Mouse (Mus musculus) macrophage (primary cell): ENCODE measurements around the gene F8. TPM values are rescaled to one million over a fixed set of nuclear protein-coding genes. Genes with fewer than 3 reads are reported as not detected.
A peak's percentile ranks its signal among the peaks of the same experiment; 100 is the strongest.
"Not testable (repeated sequence)": the region's sequence is repeated elsewhere in the genome, so short reads cannot be mapped to it uniquely, and the experiment has no call there.

Experiments
- H3K27ac ChIP-seq: fragments of 350-480 bp; formaldehyde crosslinking; 2 replicates; pipeline ENCODE4 v1.9.0; 2021
- H3K36me3 ChIP-seq: fragments of 350-480 bp; formaldehyde crosslinking; 2 replicates; pipeline ENCODE4 v1.9.0; 2021; ENCODE audit errors: inconsistent target
- H3K4me3 ChIP-seq: fragments of 350-480 bp; formaldehyde crosslinking; 2 replicates; pipeline ENCODE4 v1.9.0; 2021; ENCODE audit errors: inconsistent target
- H3K79me2 ChIP-seq: fragments of 350-480 bp; formaldehyde crosslinking; 2 replicates; pipeline ENCODE4 v1.9.0; 2021; ENCODE audit errors: inconsistent target
- WGBS: methylation state at CpG from one replicate; pipeline ENCODE4 v1.1.7; 2026; ENCODE audit warnings: inconsistent platforms; ENCODE audit not compliant: missing documents; 5-methylcytosine and 5-hydroxymethylcytosine counted together
- polyA plus RNA-seq: library from polyadenylated mRNA; stranded (reverse); fragments of 250-400 nt; gene quantifications from 3 replicates; pipeline ENCODE4 v1.2.4, GENCODE M21; 2018; ENCODE audit warnings: inconsistent platforms

F8 gene
- polyA plus RNA-seq, 1 experiment from 2014 or later = 0.36 TPM

DNA sequence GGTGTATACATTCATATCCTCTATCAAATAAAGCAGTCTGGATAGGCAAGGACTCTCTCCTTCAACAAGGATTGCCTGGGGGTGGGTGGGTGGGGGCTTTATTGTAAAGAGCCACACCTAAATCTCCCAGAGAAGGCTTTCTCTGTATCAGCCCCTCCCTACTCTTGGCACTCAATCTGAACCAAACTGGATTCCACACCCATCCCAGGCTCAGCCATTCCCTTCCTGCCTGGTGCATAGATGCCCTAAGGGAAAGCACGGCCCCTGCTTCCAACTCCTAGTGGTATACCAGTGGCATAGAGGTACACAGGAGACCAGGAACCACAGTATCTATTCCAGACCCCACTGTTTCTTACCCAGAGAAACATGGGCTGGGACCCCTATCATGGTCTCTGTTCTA, 151.0 kb downstream of the F8 start:
- H3K27ac ChIP-seq = no peak overlapping the region
- 100% methylated on average over 1 of the region's 1 CpGs for WGBS
- no peaks in the 10 kb centered on the region for H3K79me2 ChIP-seq

GRCm38 (mm10) chrX:75163670-75164069, 218.7 kb downstream of the F8 start, which contains the start of gene Smim9:
Gene Smim9, minus strand, starts transcription at chrX:75163770.
- H3K36me3 ChIP-seq = no peaks in the 10 kb centered on the region
- 83% methylated on average over 1 of the region's 1 CpGs for WGBS

More for the DNA sequence above, 151.0 kb downstream of the F8 start:
- H3K4me3 ChIP-seq = no peak overlapping the region
- H3K36me3 ChIP-seq = no peaks in the 10 kb centered on the region

DNA sequence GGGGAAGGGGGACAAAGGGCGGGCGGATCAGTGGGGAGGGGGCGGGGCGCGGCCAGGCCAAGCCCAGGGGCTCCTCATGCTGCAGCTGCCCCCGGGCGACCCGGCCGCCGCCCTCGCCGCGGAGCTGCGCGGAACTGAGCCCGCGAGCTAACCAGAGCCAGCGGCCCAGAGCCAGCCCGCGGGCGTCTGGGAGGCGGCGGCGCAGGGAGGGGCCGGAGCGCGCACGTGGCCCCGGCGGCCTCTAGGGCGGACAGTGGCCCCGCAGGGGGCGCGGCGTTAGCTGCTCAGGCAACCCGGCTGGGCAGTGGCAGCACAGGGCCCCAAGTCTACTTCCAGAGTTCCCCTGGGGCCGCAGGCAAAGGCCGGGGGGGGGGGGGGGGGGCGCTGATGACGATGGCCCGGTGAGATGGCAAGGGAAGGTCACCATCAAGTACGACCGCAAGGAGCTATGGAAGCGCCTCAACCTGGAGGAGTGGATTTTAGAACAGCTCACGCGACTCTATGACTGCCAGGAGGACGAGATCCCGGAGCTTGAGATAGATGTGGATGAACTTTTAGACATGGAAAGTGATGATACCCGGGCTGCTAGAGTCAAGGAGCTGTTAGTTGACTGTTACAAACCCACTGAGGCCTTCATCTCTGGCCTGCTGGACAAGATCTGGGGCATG, 226.7 kb downstream of the F8 start:
- Histone ChIP-seq H3K79me2 (no peaks in the 10 kb centered on the region), H3K27ac (no peak overlapping the region), H3K4me3 (no peak overlapping the region), H3K36me3 (no peaks in the 10 kb centered on the region)
- WGBS = 24% methylated on average over 14 of the region's 49 CpGs

More at GRCm38 (mm10) chrX:75163670-75164069, 218.7 kb downstream of the F8 start, which contains the start of gene Smim9:
- Histone ChIP-seq H3K79me2 (no peaks in the 10 kb centered on the region), H3K27ac (no peak within 1 kb of the TSS), H3K4me3 (no peak within 1 kb of the TSS)

DNA sequence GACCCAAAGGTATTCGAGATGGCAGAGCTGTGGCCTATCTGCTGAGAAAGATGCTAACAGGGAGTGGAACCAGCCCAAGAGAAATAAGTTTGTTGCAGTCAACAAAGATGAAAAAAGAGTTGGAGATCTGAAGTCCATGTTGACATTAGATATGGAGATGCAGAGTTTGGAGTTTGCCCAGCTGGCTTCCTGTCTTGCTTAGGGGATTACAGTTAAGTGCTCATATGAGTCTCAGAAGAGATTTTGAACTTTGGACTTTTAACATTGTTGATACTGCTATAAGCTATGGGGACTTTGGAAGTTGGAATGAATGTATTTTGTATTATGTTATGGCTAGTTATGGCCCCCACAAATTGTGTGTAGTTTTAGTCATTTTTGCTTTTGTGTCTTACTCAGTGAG, 230.2 kb downstream of the F8 start:
- Histone ChIP-seq H3K27ac (no peak overlapping the region), H3K79me2 (no peaks in the 10 kb centered on the region), H3K36me3 (no peaks in the 10 kb centered on the region), H3K4me3 (no peak overlapping the region)
- WGBS = 78% methylated on average over 1 of the region's 1 CpGs

GRCm38 (mm10) chrX:75150304-75150703, 232.1 kb downstream of the F8 start:
- Histone ChIP-seq H3K27ac (no peak overlapping the region), H3K4me3 (no peak overlapping the region), H3K36me3 (no peaks in the 10 kb centered on the region)

GRCm38 (mm10) chrX:75148414-75148813, 234.0 kb downstream of the F8 start:
- H3K27ac ChIP-seq = no peak overlapping the region
- 95% methylated on average over 4 of the region's 4 CpGs for WGBS
- no peak overlapping the region for H3K4me3 ChIP-seq
- H3K79me2 ChIP-seq = no peaks in the 10 kb centered on the region
- no peaks in the 10 kb centered on the region for H3K36me3 ChIP-seq

More at GRCm38 (mm10) chrX:75150304-75150703, 232.1 kb downstream of the F8 start:
- H3K79me2 ChIP-seq = no peaks in the 10 kb centered on the region
- WGBS = 89% methylated on average over 2 of the region's 2 CpGs

- WGBS = 20% methylated on average over 17 of the region's 42 CpGs
- not testable (repeated sequence) for H3K4me3 ChIP-seq
These were observed 239.3 kb downstream of the F8 start for GRCm38 (mm10) chrX:75143124-75143555.

DNA sequence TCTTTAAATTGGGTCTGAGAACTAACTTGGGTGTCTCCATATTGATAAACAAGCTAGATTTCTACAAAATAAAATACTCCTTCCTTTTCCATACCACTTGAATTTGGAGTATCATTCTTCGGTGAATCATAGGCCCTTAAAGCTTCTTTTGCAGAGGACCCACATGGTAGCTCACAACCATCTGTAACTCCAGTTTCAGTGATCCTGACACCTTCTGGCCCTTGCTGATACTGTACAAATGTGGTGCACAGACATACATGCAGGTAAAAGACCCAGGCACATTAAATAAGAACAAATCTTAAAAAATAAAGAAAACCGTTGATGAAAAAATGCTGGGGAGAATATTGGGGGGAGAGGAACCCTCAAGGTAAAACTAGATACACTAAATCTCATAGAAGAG, 244.2 kb downstream of the F8 start:
- 94% methylated on average over 2 of the region's 2 CpGs for WGBS

More at GRCm38 (mm10) chrX:75143124-75143555, 239.3 kb downstream of the F8 start:
- H3K36me3 ChIP-seq, H3K79me2 ChIP-seq, H3K27ac ChIP-seq: not testable (repeated sequence)

DNA sequence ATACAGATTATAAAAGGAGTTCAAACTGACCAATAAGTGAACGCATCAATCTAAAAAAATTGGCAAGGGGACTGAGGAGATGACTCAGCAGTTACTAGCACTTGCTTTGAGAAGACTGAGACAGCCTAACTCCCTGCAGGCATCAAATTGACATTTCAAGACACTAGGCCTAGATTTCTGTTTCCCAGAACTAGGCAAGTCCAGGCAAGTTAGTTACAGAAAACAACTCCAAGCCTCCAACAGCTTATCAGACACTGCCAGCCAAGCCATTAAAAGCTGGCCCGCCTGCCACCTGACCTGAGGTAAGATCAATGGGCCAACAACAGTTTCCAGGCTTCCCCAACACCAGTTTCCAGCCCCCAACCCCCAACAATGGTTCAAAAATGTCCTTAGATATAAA, 244.7 kb downstream of the F8 start:
- H3K79me2 ChIP-seq = no peaks in the 10 kb centered on the region
- WGBS = 80% methylated on average over 2 of the region's 2 CpGs
- H3K4me3 ChIP-seq = no peak overlapping the region
- H3K36me3 ChIP-seq = no peaks in the 10 kb centered on the region
- H3K27ac ChIP-seq = no peak overlapping the region

More for the DNA sequence above, 244.2 kb downstream of the F8 start:
- Histone ChIP-seq H3K79me2 (no peaks in the 10 kb centered on the region), H3K4me3 (no peak overlapping the region), H3K36me3 (no peaks in the 10 kb centered on the region), H3K27ac (no peak overlapping the region)

- no peaks in the 10 kb centered on the region for H3K36me3 ChIP-seq
- no peaks in the 10 kb centered on the region for H3K79me2 ChIP-seq
- no peak overlapping the region for H3K4me3 ChIP-seq
- H3K27ac ChIP-seq = no peak overlapping the region
These were observed 245.5 kb downstream of the F8 start for GRCm38 (mm10) chrX:75136938-75137337.

- peak within 1 kb of the TSS; percentile 71 for H3K4me3 ChIP-seq
- peaks cover 48% of the 10 kb centered on the region for H3K79me2 ChIP-seq
- no peaks in the 10 kb centered on the region for H3K36me3 ChIP-seq
- H3K27ac ChIP-seq = peak within 1 kb of the TSS; percentile 91
- WGBS = 20% methylated on average over 30 of the region's 36 CpGs
These were observed 251.8 kb downstream of the F8 start, which contains the start of gene Mpp1 for GRCm38 (mm10) chrX:75130467-75131160. Gene Mpp1, minus strand, starts transcription at chrX:75131016.

DNA sequence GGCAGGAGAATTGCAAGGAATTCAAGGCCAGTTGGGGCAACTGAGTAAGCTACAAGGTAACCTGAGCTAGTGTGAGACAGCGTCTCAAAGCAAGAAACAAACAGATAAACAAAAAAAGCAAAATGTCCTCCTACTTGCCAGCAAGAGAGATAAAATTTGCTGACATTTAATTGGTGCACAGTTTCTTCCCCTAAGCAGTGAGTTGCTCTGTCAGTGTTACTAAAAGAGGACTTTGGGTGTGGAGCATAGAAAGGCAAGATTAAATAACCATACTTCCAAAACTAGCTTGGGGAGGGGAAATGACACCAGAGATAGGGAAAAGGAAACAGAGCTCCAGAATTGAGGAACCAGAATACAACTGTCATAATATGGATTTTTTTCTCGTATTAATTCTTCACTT, 252.9 kb downstream of the F8 start:
- Histone ChIP-seq H3K36me3 (0 out of 2 replicates have a peak, but pooled peaks cover 5% of the 10 kb centered on the region), H3K27ac (peak overlapping the region; percentile 91), H3K4me3 (peak overlapping the region; percentile 71), H3K79me2 (peaks cover 59% of the 10 kb centered on the region)
- WGBS = 45% methylated on average over 2 of the region's 2 CpGs

- H3K36me3 ChIP-seq = 0 out of 2 replicates have a peak, but pooled peaks cover 5% of the 10 kb centered on the region
- H3K27ac ChIP-seq = peak overlapping the region; percentile 91
- H3K79me2 ChIP-seq = peaks cover 70% of the 10 kb centered on the region
- H3K4me3 ChIP-seq = peak overlapping the region; percentile 71
These were observed 254.0 kb downstream of the F8 start for GRCm38 (mm10) chrX:75128333-75128980.

DNA sequence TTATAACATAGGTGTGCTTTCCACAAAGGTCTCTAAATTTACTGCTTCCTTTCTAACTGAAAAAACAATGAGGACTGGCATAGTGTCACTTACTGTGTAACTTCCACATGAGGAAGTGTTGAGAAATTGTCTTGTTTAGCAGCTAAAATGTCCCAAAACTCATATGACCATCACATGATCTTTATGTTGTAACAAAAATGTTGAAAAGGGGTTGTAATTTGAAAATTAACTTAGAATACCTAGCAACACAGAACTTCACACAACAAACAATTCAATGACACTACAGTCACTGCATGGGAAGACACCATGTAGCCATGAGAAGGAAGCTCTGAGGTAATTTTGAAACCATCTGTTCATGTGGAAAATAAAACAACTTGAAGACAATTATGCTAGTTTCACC, 255.5 kb downstream of the F8 start:
- Histone ChIP-seq H3K4me3 (no peak overlapping the region), H3K36me3 (0 out of 2 replicates have a peak, but pooled peaks cover 5% of the 10 kb centered on the region), H3K79me2 (peaks cover 82% of the 10 kb centered on the region), H3K27ac (peak overlapping the region; percentile 91)

DNA sequence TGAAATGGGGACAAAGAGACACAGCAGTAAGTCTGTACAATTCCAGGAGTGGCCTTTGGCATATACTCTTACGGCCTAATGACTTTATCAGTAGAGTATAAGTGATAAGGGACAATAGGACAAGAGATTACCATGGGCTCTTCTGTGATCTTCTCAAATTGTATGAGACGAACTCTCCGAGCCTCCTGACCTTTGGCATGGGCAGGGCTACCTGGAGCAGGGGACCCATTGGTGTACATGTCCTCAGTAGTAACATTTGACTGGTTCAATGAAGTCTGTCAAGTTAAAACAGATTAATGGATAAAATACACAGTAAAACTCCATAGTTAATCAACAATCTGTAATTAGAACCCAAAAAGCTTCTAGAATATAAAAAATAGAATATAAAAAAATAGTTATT, 256.8 kb downstream of the F8 start:
- Histone ChIP-seq H3K36me3 (0 out of 2 replicates have a peak, but pooled peaks cover 5% of the 10 kb centered on the region), H3K4me3 (no peak overlapping the region), H3K27ac (no peak overlapping the region), H3K79me2 (peaks cover 91% of the 10 kb centered on the region)
- 100% methylated on average over 3 of the region's 3 CpGs for WGBS
